Mouse (Mus musculus): ENCODE results near the gene Vmn2r72.

Vmn2r72 gene

GRCm38 (mm10) chr7:85754997-85755396 is at the start of gene Vmn2r72:
Gene Vmn2r72 (minus strand): TSS chr7:85755097.
- DNase-seq (ENCODE audit: low read depth, low spot score), result no peak

All from CD4-positive helper T cell, adult 2 months (primary cell).